Mouse (Mus musculus): ENCODE results near the gene Hmgcs1. TPM values are rescaled to one million over a fixed set of nuclear protein-coding genes. Genes with fewer than 3 reads are reported as not detected.
"Not testable (repeated sequence)": the region's sequence is repeated elsewhere in the genome, so short reads cannot be mapped to it uniquely, and the experiment has no call there.

Hmgcs1 gene
- polyA plus RNA-seq, 1 experiment from 2014 or later, result 141 TPM

DNA sequence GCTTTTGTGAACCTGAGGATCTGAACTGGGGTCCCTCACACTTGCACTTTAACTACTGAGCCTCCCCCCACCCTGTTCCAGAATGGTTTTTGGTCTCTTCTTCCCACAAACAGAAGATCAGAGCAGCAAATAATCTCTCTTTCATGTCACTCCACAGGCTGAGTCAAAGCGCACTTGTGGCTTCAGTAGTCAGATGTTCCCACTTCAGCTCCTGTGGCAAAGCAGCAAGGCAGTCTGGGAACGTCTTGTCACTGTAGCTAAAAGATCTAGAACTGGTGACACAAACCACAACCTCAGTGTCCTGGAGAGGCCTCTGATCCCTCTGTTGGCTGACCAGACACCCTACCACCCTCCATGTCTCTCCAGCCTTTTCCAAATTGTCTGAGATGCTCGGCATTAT lies 9.0 kb upstream of the Hmgcs1 start:
- no peak overlapping the region for H3K4me3 ChIP-seq
- no peak for DNase-seq (ENCODE audit: low spot score)
- no peaks in the 10 kb centered on the region for H3K36me3 ChIP-seq
- no peaks in the 10 kb centered on the region for H3K27me3 ChIP-seq (ENCODE audit: insufficient read depth, poor library complexity, severe bottlenecking)
- H3K4me1 ChIP-seq, result no peaks in the 10 kb centered on the region
- no peak overlapping the region for H3K27ac ChIP-seq
- WGBS, result 61% methylated on average over 3 of the region's 3 CpGs
- H3K9me3 ChIP-seq, result no peaks in the 10 kb centered on the region

DNA sequence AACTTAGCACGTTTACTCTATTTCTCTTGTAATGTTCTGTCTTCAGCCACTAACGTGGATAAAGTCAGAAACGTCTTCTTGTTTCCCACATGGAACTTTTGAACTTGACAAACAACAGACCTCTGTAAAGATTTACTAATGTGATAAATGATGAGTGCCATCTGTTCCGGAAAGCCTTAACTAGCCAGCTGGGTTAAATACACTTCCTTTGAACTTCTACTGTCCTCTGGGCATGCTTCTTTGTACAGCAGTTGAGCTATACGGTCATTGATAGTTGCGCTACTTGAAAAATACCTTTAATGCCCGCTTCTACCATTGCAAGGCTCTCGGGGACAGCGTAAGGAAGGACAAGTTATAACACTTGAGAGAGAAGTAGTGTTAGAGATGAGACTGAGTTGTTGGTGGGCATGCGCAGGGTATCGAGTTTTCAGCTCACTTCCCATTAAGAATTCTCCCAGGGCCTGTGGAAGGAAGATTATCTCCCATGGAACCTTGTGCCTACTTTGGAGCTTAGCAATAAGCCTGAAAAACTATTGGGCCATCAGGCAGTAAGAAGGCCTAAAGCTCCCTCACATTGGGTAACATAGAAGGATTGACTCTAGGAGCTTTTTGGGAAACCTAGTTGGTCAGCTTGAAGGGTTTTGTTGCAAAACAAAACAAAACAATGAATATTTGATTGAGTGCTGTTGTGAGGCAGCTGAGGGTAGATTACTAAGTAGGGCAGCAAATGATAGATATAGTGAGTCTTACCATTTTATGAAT lies 5.6 kb upstream of the Hmgcs1 start:
- Histone ChIP-seq H3K27me3 (ENCODE audit: insufficient read depth, poor library complexity, severe bottlenecking) (no peaks in the 10 kb centered on the region), H3K4me1 (no peaks in the 10 kb centered on the region), H3K9me3 (no peaks in the 10 kb centered on the region), H3K4me3 (no peak overlapping the region), H3K27ac (no peak overlapping the region), H3K36me3 (no peaks in the 10 kb centered on the region)
- DNase-seq (ENCODE audit: low spot score), result no peak
- 77% methylated on average over 11 of the region's 11 CpGs for WGBS

DNA sequence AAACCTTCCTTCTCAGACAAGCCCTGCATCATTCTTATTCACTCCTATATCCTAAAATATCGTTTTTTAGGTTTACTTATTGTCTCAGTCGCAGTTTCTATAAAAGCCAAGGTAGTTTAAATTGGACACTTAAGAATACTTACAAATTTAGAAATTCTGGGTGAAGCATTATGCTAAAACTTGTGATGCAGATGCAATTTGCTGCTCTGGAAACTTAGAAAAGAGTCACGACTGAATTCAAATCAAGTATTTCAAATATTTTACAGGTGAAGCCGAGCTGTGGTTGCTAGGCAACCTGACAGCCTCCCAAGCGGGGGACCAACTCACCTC lies 505 bp upstream of the Hmgcs1 start:
- H3K9me3 ChIP-seq, result no peaks in the 10 kb centered on the region
- no peaks in the 10 kb centered on the region for H3K36me3 ChIP-seq
- peaks cover 10% of the 10 kb centered on the region; the same call in 1 of the 2 replicates for H3K4me1 ChIP-seq
- WGBS, result 13% methylated on average over 5 of the region's 5 CpGs
- H3K4me3 ChIP-seq, result peak overlapping the region; percentile 90
- DNase-seq (ENCODE audit: low spot score), result no peak
- H3K27ac ChIP-seq, result peak overlapping the region; percentile 98; the same call in 1 of the 2 replicates
- no peaks in the 10 kb centered on the region for H3K27me3 ChIP-seq (ENCODE audit: insufficient read depth, poor library complexity, severe bottlenecking)

DNA sequence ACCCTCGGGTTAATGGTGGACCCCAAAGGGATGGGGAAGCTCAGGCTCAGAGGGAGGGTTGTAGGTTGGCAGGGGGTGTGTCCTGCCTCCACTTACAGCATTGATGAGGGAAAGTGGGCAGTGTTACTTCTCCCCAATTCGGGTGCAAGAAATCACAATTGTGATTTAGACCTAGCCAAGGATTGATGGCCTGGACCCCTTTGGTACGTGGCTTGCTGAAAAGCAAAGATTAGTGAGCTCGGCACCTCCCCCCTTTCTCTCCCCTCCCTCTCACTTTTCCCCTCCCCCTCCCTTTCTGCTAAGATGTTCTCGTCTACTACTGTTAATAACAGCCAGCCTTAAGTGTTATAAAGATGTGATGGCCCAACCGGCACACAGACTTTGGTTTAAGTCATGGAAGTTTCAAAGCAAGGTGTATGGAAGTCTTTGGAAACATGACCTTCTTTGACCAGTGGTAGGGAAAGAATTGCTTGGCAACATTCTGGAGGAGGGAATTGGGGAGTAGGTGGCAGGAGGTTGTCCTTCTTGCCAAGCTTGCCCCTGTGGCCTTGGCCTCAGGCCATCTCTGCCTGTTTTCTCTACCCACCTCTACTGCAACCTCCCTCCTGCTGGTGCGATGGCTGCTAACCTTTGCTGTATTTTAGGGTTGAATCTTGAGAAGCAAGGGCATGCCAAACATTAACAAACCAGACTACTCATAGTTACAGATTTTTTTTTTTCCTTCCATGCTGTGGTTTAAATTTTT lies 869 bp downstream of the Hmgcs1 start:
- H3K9me3 ChIP-seq, result no peaks in the 10 kb centered on the region
- 8% methylated on average over 7 of the region's 7 CpGs for WGBS
- 0 out of 2 replicates have a peak, but pooled peaks cover 3% of the 10 kb centered on the region for H3K36me3 ChIP-seq
- H3K4me3 ChIP-seq, result peak overlapping the region; percentile 90
- H3K4me1 ChIP-seq, result peaks cover 10% of the 10 kb centered on the region; the same call in 1 of the 2 replicates
- no peaks in the 10 kb centered on the region for H3K27me3 ChIP-seq (ENCODE audit: insufficient read depth, poor library complexity, severe bottlenecking)
- H3K27ac ChIP-seq, result peak overlapping the region; percentile 98
- DNase-seq (ENCODE audit: low spot score), result no peak

DNA sequence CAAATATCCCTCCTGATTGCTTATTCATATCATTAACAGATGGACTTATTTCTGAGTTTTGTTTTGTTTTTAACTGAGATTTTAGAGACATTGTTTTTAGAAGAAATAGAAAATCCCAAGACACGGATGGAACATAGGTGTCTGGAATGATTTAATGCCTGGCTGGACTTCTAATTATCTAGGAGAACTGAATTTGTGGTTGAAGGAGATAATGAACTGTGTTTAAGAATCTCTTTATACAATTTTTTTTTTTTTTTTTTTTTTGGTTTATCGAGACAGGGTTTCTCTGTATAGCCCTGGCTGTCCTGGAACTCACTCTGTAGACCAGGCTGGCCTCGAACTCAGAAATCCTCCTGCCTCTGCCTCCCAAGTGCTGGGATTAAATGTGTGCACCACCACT lies 1.8 kb downstream of the Hmgcs1 start:
- DNase-seq (ENCODE audit: low spot score); H3K36me3 ChIP-seq; H3K4me1 ChIP-seq; H3K27me3 ChIP-seq (ENCODE audit: insufficient read depth, poor library complexity, severe bottlenecking); H3K27ac ChIP-seq; H3K9me3 ChIP-seq: not testable (repeated sequence)
- 93% methylated on average over 3 of the region's 3 CpGs for WGBS
- H3K4me3 ChIP-seq, result peak overlapping the region; percentile 90

DNA sequence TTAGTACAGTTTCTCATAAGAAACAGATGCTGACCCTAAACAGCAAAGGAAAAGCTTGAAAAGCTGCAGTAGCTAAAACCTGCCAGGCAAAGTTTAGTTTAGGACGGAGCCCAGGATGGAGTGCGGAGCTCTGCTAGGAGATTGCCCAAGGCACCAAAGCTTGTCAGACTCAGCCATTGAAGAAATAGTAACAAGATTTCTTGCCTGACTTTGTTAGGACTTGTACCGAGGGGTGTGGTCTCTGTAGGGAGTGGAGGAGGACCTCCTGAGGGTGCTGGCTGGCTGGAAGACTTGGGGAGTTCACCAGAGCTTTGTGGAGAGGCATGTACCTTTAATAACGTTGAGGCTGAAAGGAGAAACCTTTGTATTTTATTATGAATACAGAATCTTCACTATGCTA lies 5.5 kb downstream of the Hmgcs1 start:
- H3K4me1 ChIP-seq, result peaks cover 10% of the 10 kb centered on the region; the same call in 1 of the 2 replicates
- H3K9me3 ChIP-seq, result no peaks in the 10 kb centered on the region
- WGBS, result 84% methylated on average over 4 of the region's 4 CpGs
- H3K27me3 ChIP-seq (ENCODE audit: insufficient read depth, poor library complexity, severe bottlenecking), result no peaks in the 10 kb centered on the region
- H3K36me3 ChIP-seq, result peaks cover 20% of the 10 kb centered on the region
- H3K4me3 ChIP-seq, result no peak overlapping the region
- no peak overlapping the region for H3K27ac ChIP-seq
- DNase-seq (ENCODE audit: low spot score), result no peak

DNA sequence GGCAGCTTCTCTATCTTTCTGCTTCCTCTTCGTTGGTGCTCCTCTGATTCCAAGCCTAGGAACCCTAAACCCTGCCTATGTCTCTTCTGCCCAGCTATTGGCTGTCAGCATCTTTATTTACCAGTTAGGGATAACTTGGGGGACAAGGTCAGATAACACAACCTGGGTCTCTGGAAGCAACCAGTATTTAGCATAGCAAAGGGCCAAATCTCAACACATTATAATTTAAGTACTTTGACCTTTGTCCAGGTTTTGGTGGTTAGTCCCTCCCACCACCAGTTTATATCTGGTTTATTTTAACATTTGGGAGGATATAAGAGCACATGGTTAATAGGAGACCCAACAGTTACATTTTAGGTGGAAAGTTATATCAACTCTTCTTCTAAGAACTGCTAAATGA lies 6.3 kb downstream of the Hmgcs1 start:
- peaks cover 6% of the 10 kb centered on the region; the same call in 1 of the 2 replicates for H3K4me1 ChIP-seq
- H3K9me3 ChIP-seq, result no peaks in the 10 kb centered on the region
- no peak for DNase-seq (ENCODE audit: low spot score)
- no peak overlapping the region for H3K27ac ChIP-seq
- no peak overlapping the region for H3K4me3 ChIP-seq
- no peaks in the 10 kb centered on the region for H3K27me3 ChIP-seq (ENCODE audit: insufficient read depth, poor library complexity, severe bottlenecking)
- WGBS, result 78% methylated on average over 1 of the region's 1 CpGs
- H3K36me3 ChIP-seq, result peaks cover 28% of the 10 kb centered on the region

DNA sequence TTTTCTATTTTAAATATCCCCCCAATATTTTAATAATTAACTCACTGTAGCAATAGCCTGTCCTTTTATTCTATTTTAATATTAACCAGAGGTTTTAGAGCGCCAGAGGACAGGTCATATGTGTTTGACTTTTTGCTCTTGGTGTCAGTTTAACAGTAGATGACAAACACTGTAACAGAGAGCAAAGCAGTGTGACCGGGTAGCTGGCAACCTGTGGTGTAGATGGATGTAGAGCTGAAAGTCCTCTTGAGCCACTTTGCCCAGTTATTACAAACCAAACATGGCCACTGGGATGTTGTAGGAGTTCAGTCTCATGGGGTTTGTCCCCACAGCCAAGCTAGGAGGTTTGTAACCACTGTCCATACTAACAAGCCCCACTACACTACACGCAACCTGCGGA lies 8.3 kb downstream of the Hmgcs1 start:
- H3K36me3 ChIP-seq, result peaks cover 47% of the 10 kb centered on the region
- H3K9me3 ChIP-seq, result no peaks in the 10 kb centered on the region
- H3K27ac ChIP-seq, result no peak overlapping the region
- H3K4me1 ChIP-seq, result no peaks in the 10 kb centered on the region; the same call in 1 of the 2 replicates
- DNase-seq (ENCODE audit: low spot score), result no peak
- H3K4me3 ChIP-seq, result no peak overlapping the region
- 93% methylated on average over 4 of the region's 4 CpGs for WGBS
- H3K27me3 ChIP-seq (ENCODE audit: insufficient read depth, poor library complexity, severe bottlenecking), result no peaks in the 10 kb centered on the region

DNA sequence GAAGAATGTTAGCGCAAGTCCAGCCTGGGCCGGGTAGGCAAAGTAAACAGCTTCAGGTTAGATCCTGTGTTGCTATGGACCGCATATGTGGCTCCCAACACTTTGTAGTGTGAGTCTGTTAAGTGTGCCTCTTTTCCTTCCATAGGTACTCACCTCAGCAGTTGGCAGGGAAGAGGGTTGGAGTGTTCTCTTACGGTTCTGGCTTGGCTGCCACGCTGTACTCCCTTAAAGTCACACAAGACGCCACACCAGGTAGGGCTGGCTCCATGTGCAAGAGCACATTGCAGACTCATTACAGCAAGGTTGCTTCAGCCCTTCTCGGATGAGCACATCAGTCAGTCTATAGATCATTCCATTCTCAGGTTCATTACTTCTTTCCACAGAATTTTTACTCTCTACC lies 14.1 kb downstream of the Hmgcs1 start:
- H3K4me3 ChIP-seq, result no peak overlapping the region
- H3K27me3 ChIP-seq (ENCODE audit: insufficient read depth, poor library complexity, severe bottlenecking), result no peaks in the 10 kb centered on the region
- H3K4me1 ChIP-seq, result no peaks in the 10 kb centered on the region
- H3K9me3 ChIP-seq, result no peaks in the 10 kb centered on the region
- no peak for DNase-seq (ENCODE audit: low spot score)
- H3K36me3 ChIP-seq, result peaks cover 83% of the 10 kb centered on the region
- 95% methylated on average over 7 of the region's 7 CpGs for WGBS
- H3K27ac ChIP-seq, result no peak overlapping the region

DNA sequence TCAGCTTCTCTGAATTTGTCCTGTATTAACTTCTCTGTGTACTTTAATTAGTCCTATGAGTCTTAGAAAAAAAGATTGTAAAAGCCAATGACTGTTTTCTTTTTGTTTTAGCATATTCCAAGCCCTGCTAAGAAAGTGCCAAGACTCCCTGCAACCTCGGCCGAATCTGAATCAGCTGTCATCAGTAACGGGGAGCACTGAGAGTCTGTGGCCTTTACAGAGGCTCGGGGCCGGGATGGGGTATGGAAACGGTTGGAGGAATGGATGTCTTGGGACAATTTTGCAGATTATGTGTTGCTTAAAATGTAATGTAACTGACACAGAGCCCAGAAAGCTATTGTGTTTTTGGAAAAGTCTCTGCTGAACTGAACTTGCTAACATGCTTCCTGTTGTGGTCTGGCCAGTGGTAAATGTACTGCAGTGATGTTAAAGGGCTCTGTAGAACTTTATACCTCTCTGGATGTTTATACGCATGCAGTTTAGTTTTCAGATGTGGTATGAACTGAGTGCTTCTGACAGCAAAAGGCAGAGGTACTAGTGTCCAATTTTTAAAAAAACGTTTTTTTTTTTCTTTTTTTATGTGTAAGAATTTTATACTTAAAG lies 16.2 kb downstream of the Hmgcs1 start:
- H3K4me1 ChIP-seq; H3K9me3 ChIP-seq; H3K4me3 ChIP-seq; DNase-seq (ENCODE audit: low spot score); H3K27me3 ChIP-seq (ENCODE audit: insufficient read depth, poor library complexity, severe bottlenecking); H3K27ac ChIP-seq: not testable (repeated sequence)
- 82% methylated on average over 8 of the region's 8 CpGs for WGBS
- H3K36me3 ChIP-seq, result peaks cover 80% of the 10 kb centered on the region

DNA sequence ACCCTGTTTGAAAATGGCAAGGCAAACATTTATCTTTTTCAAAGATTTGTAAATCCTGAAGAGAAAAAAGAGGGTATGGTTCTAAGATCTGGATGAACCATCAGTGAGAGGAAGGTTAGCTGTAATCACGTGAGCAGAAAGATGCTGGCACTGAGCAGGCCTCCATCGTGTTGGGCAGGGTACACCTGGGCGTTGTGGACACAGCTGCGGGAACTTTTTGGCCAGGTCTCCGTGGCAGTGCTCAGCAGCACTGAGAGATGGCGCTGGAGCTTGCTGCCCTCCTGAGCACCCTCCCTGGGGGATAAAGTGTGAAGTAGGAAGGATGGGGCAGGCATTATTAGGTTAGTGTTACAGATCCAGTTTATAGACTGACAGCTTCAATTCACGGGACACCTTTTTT lies 16.8 kb downstream of the Hmgcs1 start:
- DNase-seq (ENCODE audit: low spot score), result no peak
- Histone ChIP-seq H3K27ac (no peak overlapping the region), H3K36me3 (peaks cover 74% of the 10 kb centered on the region), H3K9me3 (no peaks in the 10 kb centered on the region), H3K4me1 (no peaks in the 10 kb centered on the region), H3K27me3 (ENCODE audit: insufficient read depth, poor library complexity, severe bottlenecking) (no peaks in the 10 kb centered on the region), H3K4me3 (no peak overlapping the region)
- 79% methylated on average over 7 of the region's 7 CpGs for WGBS

DNA sequence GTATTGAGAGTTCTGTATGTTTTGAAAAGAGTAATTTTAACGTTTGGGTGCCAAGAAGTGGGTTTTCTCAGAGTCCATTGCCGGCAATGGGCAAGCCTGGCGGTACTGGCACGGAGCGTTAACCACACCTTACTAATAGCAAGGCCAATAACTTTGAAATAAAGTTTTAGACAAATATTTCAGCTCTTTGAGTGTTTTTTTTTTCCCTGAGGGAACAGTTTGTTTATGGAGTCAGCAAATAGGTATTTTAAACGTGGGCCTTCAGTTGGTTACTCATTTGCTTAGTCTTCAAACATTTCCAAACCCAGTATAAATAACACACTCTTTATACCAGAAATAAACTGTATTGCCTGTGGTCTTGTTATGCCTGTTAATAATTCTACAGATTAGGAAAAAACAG lies 17.7 kb downstream of the Hmgcs1 start:
- Histone ChIP-seq H3K4me3 (no peak overlapping the region), H3K9me3 (no peaks in the 10 kb centered on the region), H3K36me3 (peaks cover 64% of the 10 kb centered on the region), H3K27ac (no peak overlapping the region), H3K4me1 (no peaks in the 10 kb centered on the region), H3K27me3 (ENCODE audit: insufficient read depth, poor library complexity, severe bottlenecking) (no peaks in the 10 kb centered on the region)
- DNase-seq (ENCODE audit: low spot score), result no peak
- 95% methylated on average over 6 of the region's 6 CpGs for WGBS

DNA sequence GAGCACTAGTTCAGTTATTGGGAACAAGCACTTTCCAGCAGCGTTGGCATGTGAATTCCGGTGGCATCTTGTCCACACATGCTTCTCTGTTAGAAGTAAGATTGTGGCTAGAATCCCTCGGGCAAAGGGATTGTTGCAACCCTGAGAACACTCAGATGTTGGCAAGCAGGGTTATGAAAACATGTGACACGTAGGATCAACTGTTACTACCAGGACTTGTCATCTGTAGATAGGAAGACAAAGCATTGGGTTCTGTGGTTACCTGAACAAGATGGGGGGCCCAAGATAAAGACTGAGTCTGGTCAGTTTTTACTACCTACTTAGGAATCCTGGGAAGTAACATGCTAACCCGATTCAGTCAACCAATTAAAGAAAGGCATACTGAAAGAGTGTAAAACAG lies 18.8 kb downstream of the Hmgcs1 start:
- peaks cover 54% of the 10 kb centered on the region for H3K36me3 ChIP-seq
- WGBS, result 82% methylated on average over 5 of the region's 5 CpGs
- no peaks in the 10 kb centered on the region for H3K9me3 ChIP-seq
- H3K4me1 ChIP-seq, result no peaks in the 10 kb centered on the region
- no peaks in the 10 kb centered on the region for H3K27me3 ChIP-seq (ENCODE audit: insufficient read depth, poor library complexity, severe bottlenecking)
- H3K4me3 ChIP-seq, result no peak overlapping the region
- no peak overlapping the region for H3K27ac ChIP-seq
- DNase-seq (ENCODE audit: low spot score), result no peak
